13 mouse cellular contexts compared by ENCODE assay signal in genomic region chr1:90228323-90228697, GRCm38 (mm10). TPM values are rescaled to one million over a fixed set of nuclear protein-coding genes. Genes with fewer than 3 reads are reported as not detected.
A peak's percentile ranks its signal among the peaks of the same experiment; 100 is the strongest.
DNase-seq lines count a peak whose midpoint lies in the region; ATAC-seq lines count a peak whose summit lies in the region.
"Had no signal": no experiment of that assay in that cellular context is flagged by ENCODE, and none has a peak within 500 bp of the region (broad histone marks: within the 10 kb centered on the region; RNA-seq: fewer than 3 reads in every experiment).

No protein-coding gene starts in this region.

- no peak overlapping the region for H3K27ac ChIP-seq in heart, embryonic 16.5 days (ENCODE audit: low read length)
- peak overlapping the region; percentile 49 for H3K27ac ChIP-seq in forebrain, embryonic 13.5 days
- peak overlapping the region; percentile 5; the same call in 1 of the 2 replicates for H3K27ac ChIP-seq in limb, embryonic 12.5 days
- H3K27ac ChIP-seq: lung, embryonic 15.5 days had no signal

- no peak for ATAC-seq in heart, embryonic 16.5 days (replicated peaks; ENCODE audit: extremely low read depth, insufficient read depth, low FRiP score)
- peak; percentile 66 for ATAC-seq in forebrain, embryonic 13.5 days
- no peak for ATAC-seq in limb, embryonic 12.5 days (ENCODE audit: insufficient number of reproducible peaks, insufficient read depth, low FRiP score, low TSS enrichment, low read depth)

- intact Hi-C loops in heart, postnatal 10 days (cut with DNase I), result no loop called here

- DNase-seq in heart, postnatal 10 days, result no peak
- DNase-seq in NIH3T3 (ENCODE audit: low read depth), result peak; percentile 75
- no peak for DNase-seq in right cerebral cortex, postnatal 14 days
- no peak for DNase-seq in testis, postnatal 10 days (ENCODE audit: low spot score)
- no peak for DNase-seq in spleen, postnatal 10 days (ENCODE audit: low spot score in 2 of 2)
- DNase-seq: gastrocnemius, postnatal 36 days; kidney, adult 8-10 months; right cerebral cortex, postnatal 4 days; thymus, adult 2 months had no signal

- no peak overlapping the region for H3K9ac ChIP-seq in heart, embryonic 16.5 days (ENCODE audit: low read length)
- no peak overlapping the region for H3K9ac ChIP-seq in forebrain, embryonic 13.5 days
- H3K9ac ChIP-seq in limb, embryonic 12.5 days (replicated peaks), result no peak overlapping the region
- H3K9ac ChIP-seq: lung, embryonic 15.5 days had no signal

- 0 out of 2 replicates have a peak overlapping the region, but pooled peaks have one; percentile 1 for H3K4me2 ChIP-seq in heart, embryonic 16.5 days (ENCODE audit: low read depth, low read length)
- H3K4me2 ChIP-seq in forebrain, embryonic 13.5 days, result no peak overlapping the region
- H3K4me2 ChIP-seq in limb, embryonic 12.5 days, result no peak overlapping the region
- H3K4me2 ChIP-seq: lung, embryonic 15.5 days had no signal

- WGBS in heart, embryonic 16.5 days, result 28% methylated on average over 9 of the region's 9 CpGs
- 43% methylated on average over 9 of the region's 9 CpGs for WGBS in forebrain, embryonic 13.5 days
- WGBS in limb, embryonic 12.5 days, result 35% methylated on average over 9 of the region's 9 CpGs

- 0 out of 2 replicates have a peak, but pooled peaks cover 2% of the 10 kb centered on the region for H3K27me3 ChIP-seq in heart, embryonic 16.5 days (ENCODE audit: control insufficient read depth, insufficient read depth, low read length)
- no peaks in the 10 kb centered on the region for H3K27me3 ChIP-seq in forebrain, embryonic 13.5 days
- H3K27me3 ChIP-seq in limb, embryonic 12.5 days, result peaks cover 5% of the 10 kb centered on the region; the same call in 1 of the 2 replicates

- H3K4me3 ChIP-seq in heart, embryonic 16.5 days (ENCODE audit: low read length), result no peak overlapping the region
- H3K4me3 ChIP-seq in forebrain, embryonic 13.5 days, result no peak overlapping the region
- H3K4me3 ChIP-seq in limb, embryonic 12.5 days (replicated peaks), result no peak overlapping the region
- H3K4me3 ChIP-seq: lung, embryonic 15.5 days had no signal

- no peaks in the 10 kb centered on the region for H3K36me3 ChIP-seq in heart, embryonic 16.5 days (ENCODE audit: control insufficient read depth, insufficient read depth)
- no peaks in the 10 kb centered on the region for H3K36me3 ChIP-seq in forebrain, embryonic 13.5 days (ENCODE audit: poor library complexity, severe bottlenecking)
- H3K36me3 ChIP-seq in limb, embryonic 12.5 days, result no peaks in the 10 kb centered on the region
- H3K36me3 ChIP-seq: lung, embryonic 15.5 days had no signal

- H3K4me1 ChIP-seq in heart, embryonic 16.5 days (ENCODE audit: control insufficient read depth, insufficient read depth, low read length), result peaks cover 11% of the 10 kb centered on the region
- H3K4me1 ChIP-seq in forebrain, embryonic 13.5 days, result peaks cover 30% of the 10 kb centered on the region
- H3K4me1 ChIP-seq in limb, embryonic 12.5 days (replicated peaks), result peaks cover 44% of the 10 kb centered on the region

- no peaks in the 10 kb centered on the region for H3K9me3 ChIP-seq in heart, embryonic 16.5 days (replicated peaks; ENCODE audit: control insufficient read depth, low read length)
- no peaks in the 10 kb centered on the region for H3K9me3 ChIP-seq in forebrain, embryonic 13.5 days (replicated peaks)
- no peaks in the 10 kb centered on the region for H3K9me3 ChIP-seq in limb, embryonic 12.5 days
- H3K9me3 ChIP-seq: lung, embryonic 15.5 days had no signal

RNA-seq across cellular contexts. Expression of gene Ackr3, which starts 24.5 kb away (rescaled TPM):
- polyA plus RNA-seq in heart, embryonic 16.5 days (2015; fragmentation: Nextera tagmentation; extraction: Ambion mirVana), result 23.8 and 27.0 TPM in 2 replicates
- total RNA-seq in heart, postnatal 10 days (2021), result 10 to 100 TPM; 45.4 to 48.9 TPM
- polyA plus RNA-seq in forebrain, embryonic 13.5 days (2015; fragmentation: Nextera tagmentation; extraction: Ambion mirVana), result 28.5 and 29.1 TPM in 2 replicates
- polyA plus RNA-seq in limb, embryonic 12.5 days (2016; fragmentation: Nextera tagmentation; extraction: Ambion mirVana), result 24.9 and 27.9 TPM in 2 replicates
